Mouse (Mus musculus): ENCODE results near the gene Mpi. TPM values are rescaled to one million over a fixed set of nuclear protein-coding genes. Genes with fewer than 3 reads are reported as not detected.

Mpi gene
- polyA plus RNA-seq, 1 experiment from 2014 or later: 44.5 TPM

GRCm38 (mm10) chr9:57504891-57505290 lies 47.7 kb downstream of the Mpi start:
- ATAC-seq (ENCODE audit: low read depth) (no peak), DNase-seq (ENCODE audit: low spot score) (no peak)
- WGBS: 45% methylated on average over 10 of the region's 10 CpGs
- H3K27me3 ChIP-seq (replicated peaks; ENCODE audit: control insufficient read depth, insufficient read depth, low read length): peaks cover 65% of the 10 kb centered on the region
- H3K36me3 ChIP-seq (ENCODE audit: control insufficient read depth, insufficient read depth, low read length): no peaks in the 10 kb centered on the region
- H3K9ac ChIP-seq (ENCODE audit: low read depth, low read length): no peak overlapping the region
- no peak overlapping the region; the same call in 1 of the 2 replicates for H3K4me3 ChIP-seq (ENCODE audit: low read depth, low read length)
- no peak overlapping the region for H3K27ac ChIP-seq (replicated peaks; ENCODE audit: low read depth, low read length)
- H3K4me2 ChIP-seq (ENCODE audit: low read depth, low read length): no peak overlapping the region
- H3K9me3 ChIP-seq (ENCODE audit: control insufficient read depth, low read length): no peaks in the 10 kb centered on the region
- peaks cover 7% of the 10 kb centered on the region; the same call in 1 of the 2 replicates for H3K4me1 ChIP-seq (ENCODE audit: control insufficient read depth, insufficient read depth, low read length)

- peak overlapping the region; percentile 46 for H3K9ac ChIP-seq (ENCODE audit: low read depth, low read length)
- H3K9me3 ChIP-seq (ENCODE audit: control insufficient read depth, low read length): no peaks in the 10 kb centered on the region
- H3K36me3 ChIP-seq (ENCODE audit: control insufficient read depth, insufficient read depth, low read length): no peaks in the 10 kb centered on the region
- peaks cover 7% of the 10 kb centered on the region; the same call in 1 of the 2 replicates for H3K4me1 ChIP-seq (ENCODE audit: control insufficient read depth, insufficient read depth, low read length)
- peak overlapping the region; percentile 43 for H3K4me3 ChIP-seq (ENCODE audit: low read depth, low read length)
- ATAC-seq (ENCODE audit: low read depth) (peak; percentile 79), DNase-seq (ENCODE audit: low spot score) (peak; percentile 60)
- peak overlapping the region; percentile 88 for H3K4me2 ChIP-seq (ENCODE audit: low read depth, low read length)
- 1% methylated on average over 24 of the region's 34 CpGs for WGBS
- no peak overlapping the region for H3K27ac ChIP-seq (replicated peaks; ENCODE audit: low read depth, low read length)
- H3K27me3 ChIP-seq (replicated peaks; ENCODE audit: control insufficient read depth, insufficient read depth, low read length): peaks cover 65% of the 10 kb centered on the region
Measured at GRCm38 (mm10) chr9:57504381-57504700, 48.2 kb downstream of the Mpi start.

DNA sequence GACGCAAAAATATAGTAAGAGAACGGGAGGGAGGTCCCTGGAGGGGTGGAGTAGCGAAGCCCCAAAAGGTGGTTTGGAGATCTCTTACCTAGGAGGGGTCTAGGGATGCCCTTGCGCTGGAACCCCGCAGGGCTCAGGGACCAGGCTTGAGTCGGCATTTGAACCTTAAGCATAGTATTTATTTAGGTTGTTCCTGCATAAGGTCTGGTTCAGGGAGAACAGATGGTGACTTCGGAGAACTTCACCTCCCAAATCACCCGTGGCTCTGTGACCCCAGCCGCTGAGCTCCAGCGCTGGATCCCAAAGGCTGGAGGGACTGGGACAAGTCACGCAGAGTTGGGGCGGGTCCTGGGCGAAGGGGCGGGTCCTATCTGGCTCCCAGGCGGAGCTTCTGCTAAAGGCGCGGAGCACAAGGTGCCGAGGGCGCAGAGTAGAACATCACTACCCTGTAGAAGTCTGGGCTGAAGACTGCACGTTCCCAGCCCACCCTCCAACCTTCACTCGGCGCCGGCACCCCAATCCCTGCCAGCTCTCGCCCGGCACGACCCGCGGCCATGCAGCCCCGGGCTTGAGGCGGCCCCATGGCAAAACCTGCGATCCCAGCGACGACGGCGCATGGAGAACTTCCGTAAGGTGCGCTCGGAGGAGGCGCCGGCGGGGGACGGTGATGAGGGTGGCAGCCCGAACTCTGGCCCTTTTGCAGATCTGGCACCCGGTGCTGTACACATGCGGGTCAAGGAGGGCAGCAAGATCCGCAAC lies 48.8 kb downstream of the Mpi start, which contains the start of gene Rpp25:
Rpp25 (plus strand) TSS at position 405 of the 759 bp plus-strand sequence.
- peaks cover 65% of the 10 kb centered on the region for H3K27me3 ChIP-seq (replicated peaks; ENCODE audit: control insufficient read depth, insufficient read depth, low read length)
- 1% methylated on average over 25 of the region's 46 CpGs for WGBS
- peak within 1 kb of the TSS; percentile 43 for H3K4me3 ChIP-seq (ENCODE audit: low read depth, low read length)
- peak within 1 kb of the TSS; percentile 46 for H3K9ac ChIP-seq (ENCODE audit: low read depth, low read length)
- peak within 1 kb of the TSS; percentile 88 for H3K4me2 ChIP-seq (ENCODE audit: low read depth, low read length)
- DNase-seq (ENCODE audit: low spot score) (peak; percentile 44), ATAC-seq (ENCODE audit: low read depth) (peak; percentile 74)
- no peaks in the 10 kb centered on the region for H3K9me3 ChIP-seq (ENCODE audit: control insufficient read depth, low read length)
- H3K4me1 ChIP-seq (ENCODE audit: control insufficient read depth, insufficient read depth, low read length): peaks cover 7% of the 10 kb centered on the region; the same call in 1 of the 2 replicates
- no peaks in the 10 kb centered on the region for H3K36me3 ChIP-seq (ENCODE audit: control insufficient read depth, insufficient read depth, low read length)
- no peak within 1 kb of the TSS for H3K27ac ChIP-seq (replicated peaks; ENCODE audit: low read depth, low read length)

GRCm38 (mm10) chr9:57502911-57503621 lies 49.5 kb downstream of the Mpi start:
- ATAC-seq (ENCODE audit: low read depth): no peak
- H3K9ac ChIP-seq (ENCODE audit: low read depth, low read length): no peak overlapping the region
- no peak overlapping the region for H3K27ac ChIP-seq (replicated peaks; ENCODE audit: low read depth, low read length)
- no peaks in the 10 kb centered on the region for H3K9me3 ChIP-seq (ENCODE audit: control insufficient read depth, low read length)
- DNase-seq (ENCODE audit: low spot score): no peak
- H3K4me3 ChIP-seq (ENCODE audit: low read depth, low read length): peak overlapping the region; percentile 43
- H3K27me3 ChIP-seq (replicated peaks; ENCODE audit: control insufficient read depth, insufficient read depth, low read length): peaks cover 65% of the 10 kb centered on the region
- peak overlapping the region; percentile 88 for H3K4me2 ChIP-seq (ENCODE audit: low read depth, low read length)
- H3K36me3 ChIP-seq (ENCODE audit: control insufficient read depth, insufficient read depth, low read length): no peaks in the 10 kb centered on the region
- peaks cover 7% of the 10 kb centered on the region; the same call in 1 of the 2 replicates for H3K4me1 ChIP-seq (ENCODE audit: control insufficient read depth, insufficient read depth, low read length)
- 2% methylated on average over 23 of the region's 23 CpGs for WGBS

DNA sequence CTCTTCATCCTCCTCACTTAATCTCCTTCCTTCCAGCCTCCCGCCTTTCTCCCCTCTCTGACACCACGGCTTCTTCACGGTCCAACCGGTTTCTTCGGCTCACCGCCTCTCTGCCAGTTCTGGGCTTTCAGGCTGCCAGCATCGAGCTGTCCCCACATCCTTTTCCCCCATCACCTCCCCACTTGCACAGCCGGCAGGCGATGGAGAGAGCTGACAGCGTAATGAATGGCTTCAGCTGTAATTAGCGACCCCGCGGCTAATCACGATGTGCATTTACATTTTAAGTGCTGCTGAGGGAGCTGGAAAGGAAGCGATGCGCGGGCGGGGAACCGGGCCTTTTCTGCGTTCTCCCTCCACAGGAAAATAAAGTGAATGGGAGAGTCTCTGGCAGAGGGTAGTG lies 50.7 kb downstream of the Mpi start:
- H3K4me3 ChIP-seq (ENCODE audit: low read depth, low read length): no peak overlapping the region

GRCm38 (mm10) chr9:57501452-57501851 lies 51.1 kb downstream of the Mpi start:
- peaks cover 7% of the 10 kb centered on the region; the same call in 1 of the 2 replicates for H3K4me1 ChIP-seq (ENCODE audit: control insufficient read depth, insufficient read depth, low read length)
- ATAC-seq (ENCODE audit: low read depth): no peak
- no peaks in the 10 kb centered on the region for H3K36me3 ChIP-seq (ENCODE audit: control insufficient read depth, insufficient read depth, low read length)
- peaks cover 64% of the 10 kb centered on the region for H3K27me3 ChIP-seq (replicated peaks; ENCODE audit: control insufficient read depth, insufficient read depth, low read length)
- H3K4me2 ChIP-seq (ENCODE audit: low read depth, low read length): 0 out of 2 replicates have a peak overlapping the region, but pooled peaks have one; percentile 23
- H3K9ac ChIP-seq (ENCODE audit: low read depth, low read length): 0 out of 2 replicates have a peak overlapping the region, but pooled peaks have one; percentile 43
- H3K27ac ChIP-seq (replicated peaks; ENCODE audit: low read depth, low read length): no peak overlapping the region
- WGBS: 11% methylated on average over 13 of the region's 13 CpGs
- H3K9me3 ChIP-seq (ENCODE audit: control insufficient read depth, low read length): no peaks in the 10 kb centered on the region
- no peak overlapping the region for H3K4me3 ChIP-seq (ENCODE audit: low read depth, low read length)
- DNase-seq (ENCODE audit: low spot score): no peak

More for the DNA sequence above, 50.7 kb downstream of the Mpi start:
- WGBS: 2% methylated on average over 20 of the region's 20 CpGs
- H3K27ac ChIP-seq (replicated peaks; ENCODE audit: low read depth, low read length): no peak overlapping the region
- H3K9me3 ChIP-seq (ENCODE audit: control insufficient read depth, low read length): no peaks in the 10 kb centered on the region
- H3K27me3 ChIP-seq (replicated peaks; ENCODE audit: control insufficient read depth, insufficient read depth, low read length): peaks cover 65% of the 10 kb centered on the region
- H3K4me1 ChIP-seq (ENCODE audit: control insufficient read depth, insufficient read depth, low read length): peaks cover 7% of the 10 kb centered on the region; the same call in 1 of the 2 replicates
- no peaks in the 10 kb centered on the region for H3K36me3 ChIP-seq (ENCODE audit: control insufficient read depth, insufficient read depth, low read length)
- DNase-seq (ENCODE audit: low spot score): peak; percentile 48
- H3K4me2 ChIP-seq (ENCODE audit: low read depth, low read length): peak overlapping the region; percentile 23; the same call in 1 of the 2 replicates
- no peak for ATAC-seq (ENCODE audit: low read depth)
- H3K9ac ChIP-seq (ENCODE audit: low read depth, low read length): peak overlapping the region; percentile 43; the same call in 1 of the 2 replicates

- Histone ChIP-seq H3K36me3 (ENCODE audit: control insufficient read depth, insufficient read depth, low read length) (no peaks in the 10 kb centered on the region), H3K4me1 (ENCODE audit: control insufficient read depth, insufficient read depth, low read length) (no peaks in the 10 kb centered on the region), H3K9me3 (ENCODE audit: control insufficient read depth, low read length) (no peaks in the 10 kb centered on the region), H3K4me2 (ENCODE audit: low read depth, low read length) (no peak overlapping the region), H3K27ac (replicated peaks; ENCODE audit: low read depth, low read length) (no peak overlapping the region), H3K27me3 (replicated peaks; ENCODE audit: control insufficient read depth, insufficient read depth, low read length) (peaks cover 35% of the 10 kb centered on the region), H3K4me3 (ENCODE audit: low read depth, low read length) (no peak overlapping the region), H3K9ac (ENCODE audit: low read depth, low read length) (no peak overlapping the region)
- DNase-seq (ENCODE audit: low spot score) (no peak), ATAC-seq (ENCODE audit: low read depth) (no peak)
- WGBS: 50% methylated on average over 7 of the region's 7 CpGs
Measured at GRCm38 (mm10) chr9:57498536-57498935, 54.0 kb downstream of the Mpi start.

- H3K27ac ChIP-seq (replicated peaks; ENCODE audit: low read depth, low read length): no peak overlapping the region
- H3K4me1 ChIP-seq (ENCODE audit: control insufficient read depth, insufficient read depth, low read length): no peaks in the 10 kb centered on the region
- peaks cover 22% of the 10 kb centered on the region for H3K27me3 ChIP-seq (replicated peaks; ENCODE audit: control insufficient read depth, insufficient read depth, low read length)
- H3K9ac ChIP-seq (ENCODE audit: low read depth, low read length): no peak overlapping the region
- no peaks in the 10 kb centered on the region for H3K9me3 ChIP-seq (ENCODE audit: control insufficient read depth, low read length)
- H3K36me3 ChIP-seq (ENCODE audit: control insufficient read depth, insufficient read depth, low read length): no peaks in the 10 kb centered on the region
- 62% methylated on average over 5 of the region's 5 CpGs for WGBS
- no peak for DNase-seq (ENCODE audit: low spot score)
- ATAC-seq (ENCODE audit: low read depth): no peak
- H3K4me2 ChIP-seq (ENCODE audit: low read depth, low read length): no peak overlapping the region
- no peak overlapping the region for H3K4me3 ChIP-seq (ENCODE audit: low read depth, low read length)
Measured at GRCm38 (mm10) chr9:57497236-57497635, 55.3 kb downstream of the Mpi start.

Measured in embryonic facial prominence, embryonic 14.5 days (tissue).